Mouse (Mus musculus): ENCODE results near the gene Arhgap6. TPM values are rescaled to one million over a fixed set of nuclear protein-coding genes. Genes with fewer than 3 reads are reported as not detected.
"Not testable (repeated sequence)": the region's sequence is repeated elsewhere in the genome, so short reads cannot be mapped to it uniquely, and the experiment has no call there.

Gene Arhgap6
- total RNA-seq, 1 experiment, result 1.8 TPM

DNA sequence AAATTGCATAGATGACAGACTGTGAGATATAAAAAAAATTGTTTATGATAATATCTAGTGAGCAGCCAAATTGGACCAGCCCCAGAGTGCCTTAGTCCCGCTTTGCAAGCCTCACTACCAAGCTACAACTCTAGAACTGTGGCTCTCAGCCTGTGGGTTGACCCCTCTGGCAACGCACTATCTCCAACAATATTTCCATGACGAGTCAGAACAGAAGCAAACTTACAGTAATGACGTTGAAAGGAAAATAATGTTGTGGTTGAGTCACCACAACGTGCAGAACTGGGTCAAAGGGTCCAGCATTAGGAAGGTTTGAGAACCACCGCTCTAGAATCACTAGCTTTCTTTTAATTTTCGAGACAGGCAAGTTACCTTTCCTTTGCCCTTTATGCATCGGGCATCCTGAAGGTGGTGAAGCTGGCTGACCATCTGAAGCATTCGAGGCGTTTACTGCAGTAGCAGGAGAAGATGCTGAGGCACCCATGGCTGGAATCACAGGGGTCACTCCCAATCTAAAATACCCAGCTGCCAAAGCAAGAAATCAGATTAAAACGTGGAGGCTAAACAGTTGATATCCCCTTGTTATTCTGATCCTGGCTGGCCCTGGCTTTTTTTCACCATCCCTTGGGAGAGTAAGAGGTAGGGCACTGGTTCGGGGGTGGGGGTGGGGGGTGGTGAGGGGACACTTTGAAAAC, 524.3 kb downstream of the Arhgap6 start:
- Histone ChIP-seq H3K27ac (ENCODE audit: insufficient read depth, low read depth, low read length, poor library complexity, severe bottlenecking) (no peak overlapping the region), H3K36me3 (ENCODE audit: control insufficient read depth, insufficient read depth, low read length, poor library complexity, severe bottlenecking) (peaks cover 3% of the 10 kb centered on the region), H3K4me1 (ENCODE audit: control insufficient read depth in 2 of 2, insufficient read depth in 2 of 2, low read length in 2 of 2, poor library complexity in 1 of 2) (no peaks in the 10 kb centered on the region), H3K4me3 (ENCODE audit: insufficient read depth in 1 of 2, low read depth in 1 of 2, low read length in 2 of 2, poor library complexity in 1 of 2, severe bottlenecking in 1 of 2) (peak overlapping the region; percentile 76 to 84; a peak in 3 of 4 replicates), H3K9me3 (ENCODE audit: control insufficient read depth, insufficient read depth, low read depth, low read length) (no peaks in the 10 kb centered on the region), H3K9ac (ENCODE audit: insufficient read depth, low read depth, low read length, poor library complexity, severe bottlenecking) (peak overlapping the region; percentile 85)
- in situ Hi-C loops (cut with MboI; ENCODE audit: low sequenced_read_pairs in 2 of 2, unreplicated experiment in 2 of 2), result no loop called here
- TF ChIP-seq ZC3H11A (IDR thresholded peaks at IDR 0.05; ENCODE audit: borderline replicate concordance, low read depth, low read length) (no peak), CHD2 (IDR thresholded peaks at IDR 0.05; ENCODE audit: low read depth, low read length) (no peak), ZNF384 (IDR thresholded peaks at IDR 0.05; ENCODE audit: low read depth, low read length) (no peak)
- no peak for DNase-seq (ENCODE audit: low read depth, low spot score)

DNA sequence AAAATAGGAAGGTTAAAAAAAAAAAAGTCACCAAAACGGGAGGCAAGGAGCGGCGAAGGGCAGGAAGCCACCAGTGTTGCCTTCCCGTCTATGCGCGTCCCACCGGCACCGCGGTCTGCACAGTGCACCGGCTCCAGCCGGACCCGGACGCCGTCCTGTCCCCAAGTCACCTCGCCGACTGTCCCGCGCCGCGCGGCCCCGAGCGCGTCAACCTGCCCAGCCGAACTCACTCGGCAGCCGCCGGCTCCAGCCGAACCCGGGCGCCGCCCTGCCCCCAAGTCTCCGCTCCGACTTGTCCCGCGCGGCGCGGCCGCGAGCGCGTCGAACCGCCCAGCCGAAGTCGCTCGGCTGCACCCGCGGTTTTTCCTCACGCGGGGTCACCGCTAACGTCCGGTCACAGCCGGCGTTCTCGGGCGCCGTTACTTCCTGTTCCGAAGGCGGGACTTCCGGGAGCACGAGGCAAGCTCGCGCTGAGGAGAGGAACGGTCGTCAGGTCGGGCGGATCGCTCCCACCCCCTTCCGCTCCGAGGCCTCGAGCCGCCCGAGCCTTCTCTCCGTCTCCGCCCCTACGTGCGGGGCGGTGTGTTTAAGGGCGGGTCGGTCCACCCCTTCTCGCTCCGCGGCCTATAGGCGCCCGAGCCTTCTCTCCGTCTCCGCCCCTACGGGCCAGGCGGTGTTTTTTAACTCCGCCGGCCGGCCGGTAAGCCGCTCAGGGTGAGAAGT, 525.2 kb downstream of the Arhgap6 start, which contains the start of gene Hccs:
Gene Hccs (minus strand): TSS at position 428 of the 723 bp plus-strand sequence.
- peak; percentile 66 for DNase-seq (ENCODE audit: low read depth, low spot score)
- in situ Hi-C loops (cut with MboI; ENCODE audit: low sequenced_read_pairs in 2 of 2, unreplicated experiment in 2 of 2), result no loop called here
- Histone ChIP-seq H3K9me3 (ENCODE audit: control insufficient read depth, insufficient read depth, low read depth, low read length) (no peaks in the 10 kb centered on the region), H3K27ac (ENCODE audit: insufficient read depth, low read depth, low read length, poor library complexity, severe bottlenecking) (peak within 1 kb of the TSS; percentile 44), H3K4me1 (ENCODE audit: control insufficient read depth in 2 of 2, insufficient read depth in 2 of 2, low read length in 2 of 2, poor library complexity in 1 of 2) (no peaks in the 10 kb centered on the region), H3K9ac (ENCODE audit: insufficient read depth, low read depth, low read length, poor library complexity, severe bottlenecking) (peak within 1 kb of the TSS; percentile 85), H3K36me3 (ENCODE audit: control insufficient read depth, insufficient read depth, low read length, poor library complexity, severe bottlenecking) (peaks cover 3% of the 10 kb centered on the region), H3K4me3 (ENCODE audit: insufficient read depth in 1 of 2, low read depth in 1 of 2, low read length in 2 of 2, poor library complexity in 1 of 2, severe bottlenecking in 1 of 2) (peak within 1 kb of the TSS; percentile 76 to 84)
- TF ChIP-seq HCFC1 (IDR thresholded peaks at IDR 0.05; ENCODE audit: borderline replicate concordance, insufficient read depth, low read length) (0 out of 2 replicates have a peak, but pooled peaks have one; percentile 40), MAFK (IDR thresholded peaks at IDR 0.05; ENCODE audit: insufficient read depth, low read depth, low read length) (no peak), ZNF384 (IDR thresholded peaks at IDR 0.05; ENCODE audit: low read depth, low read length) (no peak)

DNA sequence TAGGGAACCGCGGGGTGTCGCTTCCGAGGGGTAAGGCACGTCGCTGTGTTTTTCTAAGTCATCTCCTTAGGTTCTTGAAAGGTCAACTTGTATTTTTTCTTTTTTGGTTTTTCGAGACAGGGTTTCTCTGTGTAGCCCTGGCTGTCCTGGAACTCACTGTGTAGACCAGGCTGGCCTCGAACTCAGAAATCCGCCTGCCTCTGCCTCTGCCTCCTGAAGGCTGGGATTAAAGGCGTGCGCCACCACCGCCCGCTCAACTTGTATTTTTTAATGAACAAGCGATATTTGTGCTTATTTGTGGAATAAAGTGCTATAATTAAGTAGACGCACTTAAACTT, 525.7 kb downstream of the Arhgap6 start:
- in situ Hi-C loops (cut with MboI; ENCODE audit: low sequenced_read_pairs in 2 of 2, unreplicated experiment in 2 of 2), result not testable (repeated sequence)

DNA sequence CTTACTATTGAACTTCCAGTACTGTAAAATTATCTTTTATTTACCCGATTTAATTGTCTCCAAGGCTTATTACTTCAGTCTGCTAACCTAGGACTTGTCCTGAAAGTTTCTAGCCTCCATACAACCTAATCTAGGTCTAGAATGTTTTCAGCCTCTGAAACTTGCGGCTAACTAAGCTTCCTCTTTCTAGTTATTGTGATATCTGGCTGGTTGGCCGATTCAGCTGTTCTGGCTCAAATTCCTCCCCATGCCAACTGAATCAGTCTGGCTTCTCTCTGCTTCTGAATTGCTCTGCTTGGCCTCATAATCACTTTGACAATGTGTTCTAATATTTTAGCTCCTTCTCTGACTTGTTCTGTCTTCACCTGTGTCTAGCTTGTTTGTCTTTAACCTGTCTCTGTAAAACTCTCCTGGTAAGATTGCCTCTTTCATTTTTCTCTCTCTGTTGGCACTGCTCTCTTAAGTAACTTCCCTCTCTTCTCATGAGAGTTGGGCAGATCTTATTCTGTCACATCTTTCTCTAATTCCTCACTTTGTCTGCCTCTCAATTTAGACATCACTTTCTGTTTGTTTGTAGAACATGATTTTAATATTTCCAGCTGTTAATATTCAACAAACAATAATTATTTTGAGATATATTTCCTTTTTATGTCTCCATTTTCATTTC, 531.2 kb downstream of the Arhgap6 start:
- H3K4me3 ChIP-seq (ENCODE audit: insufficient read depth in 1 of 2, low read depth in 1 of 2, low read length in 2 of 2, poor library complexity in 1 of 2, severe bottlenecking in 1 of 2), result no peak overlapping the region
- DNase-seq (ENCODE audit: low read depth, low spot score), result no peak
- no peaks in the 10 kb centered on the region for H3K4me1 ChIP-seq (ENCODE audit: control insufficient read depth in 2 of 2, insufficient read depth in 2 of 2, low read length in 2 of 2, poor library complexity in 1 of 2)
- no peak overlapping the region for H3K27ac ChIP-seq (ENCODE audit: insufficient read depth, low read depth, low read length, poor library complexity, severe bottlenecking)
- H3K36me3 ChIP-seq (ENCODE audit: control insufficient read depth, insufficient read depth, low read length, poor library complexity, severe bottlenecking), result no peaks in the 10 kb centered on the region
- TF ChIP-seq ZNF384 (IDR thresholded peaks at IDR 0.05; ENCODE audit: low read depth, low read length) (no peak), HCFC1 (IDR thresholded peaks at IDR 0.05; ENCODE audit: borderline replicate concordance, insufficient read depth, low read length) (no peak), ZC3H11A (IDR thresholded peaks at IDR 0.05; ENCODE audit: borderline replicate concordance, low read depth, low read length) (no peak), MAFK (IDR thresholded peaks at IDR 0.05; ENCODE audit: insufficient read depth, low read depth, low read length) (no peak), CHD2 (IDR thresholded peaks at IDR 0.05; ENCODE audit: low read depth, low read length) (no peak)
- no peaks in the 10 kb centered on the region for H3K9me3 ChIP-seq (ENCODE audit: control insufficient read depth, insufficient read depth, low read depth, low read length)
- in situ Hi-C loops (cut with MboI; ENCODE audit: low sequenced_read_pairs in 2 of 2, unreplicated experiment in 2 of 2), result no loop called here
- no peak overlapping the region for H3K9ac ChIP-seq (ENCODE audit: insufficient read depth, low read depth, low read length, poor library complexity, severe bottlenecking)

More for the DNA sequence above, 525.7 kb downstream of the Arhgap6 start:
- not testable (repeated sequence) for H3K4me1 ChIP-seq (ENCODE audit: control insufficient read depth in 2 of 2, insufficient read depth in 2 of 2, low read length in 2 of 2, poor library complexity in 1 of 2); DNase-seq (ENCODE audit: low read depth, low spot score); H3K36me3 ChIP-seq (ENCODE audit: control insufficient read depth, insufficient read depth, low read length, poor library complexity, severe bottlenecking); H3K9me3 ChIP-seq (ENCODE audit: control insufficient read depth, insufficient read depth, low read depth, low read length); H3K27ac ChIP-seq (ENCODE audit: insufficient read depth, low read depth, low read length, poor library complexity, severe bottlenecking)
- Histone ChIP-seq H3K4me3 (ENCODE audit: insufficient read depth in 1 of 2, low read depth in 1 of 2, low read length in 2 of 2, poor library complexity in 1 of 2, severe bottlenecking in 1 of 2) (peak overlapping the region; percentile 65 to 76), H3K9ac (ENCODE audit: insufficient read depth, low read depth, low read length, poor library complexity, severe bottlenecking) (peak overlapping the region; percentile 24; the same call in 1 of the 2 replicates)
